Mouse (Mus musculus) embryonic fibroblast, embryonic 13.5 days (primary cell): ENCODE measurements at regions not wholly inside any gene's neighbourhood (a gene's known extent, or its start where the extent isn't known, plus 50 kb on each side); places are given as distances from the start of the nearest gene placed in this dataset.

Experiments used
- H3K27ac ChIP-seq: 2 replicates; pipeline ENCODE4 v1.5.1; 2012; ENCODE audit warnings: low read length, control low read depth, inconsistent platforms; ENCODE audit not compliant: insufficient read depth
- H3K4me1 ChIP-seq: 2 replicates; pipeline ENCODE4 v1.6.1; 2011; ENCODE audit warnings: low read length; ENCODE audit not compliant: control insufficient read depth, insufficient read depth
- H3K4me3 ChIP-seq: 2 replicates; pipeline ENCODE4 v1.5.1; 2011; ENCODE audit warnings: mild to moderate bottlenecking, control low read depth, low read length; ENCODE audit not compliant: insufficient read depth
- CTCF ChIP-seq: IDR thresholded peaks from 2 replicates; pipeline ENCODE4 v1.5.1; 2011; ENCODE audit warnings: mild to moderate bottlenecking, control low read depth, low read length, moderate library complexity, borderline replicate concordance; ENCODE audit not compliant: insufficient read depth
- POLR2A ChIP-seq: IDR thresholded peaks from 2 replicates; pipeline ENCODE4 v1.6.1; 2011; ENCODE audit warnings: low read depth, mild to moderate bottlenecking, control low read depth, low read length, moderate library complexity

- Histone ChIP-seq H3K4me3 (no peak overlapping the region), H3K27ac (no peak overlapping the region), H3K4me1 (no peaks in the 10 kb centered on the region)
- TF ChIP-seq CTCF (no peak), POLR2A (no peak)
Observed at GRCm38 (mm10) chr4:124332416-124332815, 278.2 kb downstream of the 3100002H09Rik start.

GRCm38 (mm10) chr4:124329107-124329771 lies 281.4 kb downstream of the 3100002H09Rik start:
- H3K4me3 ChIP-seq, result no peak overlapping the region
- TF ChIP-seq POLR2A (no peak), CTCF (no peak)
- no peak overlapping the region for H3K27ac ChIP-seq
- H3K4me1 ChIP-seq, result no peaks in the 10 kb centered on the region

- TF ChIP-seq CTCF, result no peak
- no peak for TF ChIP-seq POLR2A
- H3K4me3 ChIP-seq, result no peak overlapping the region
- H3K27ac ChIP-seq, result no peak overlapping the region
- no peaks in the 10 kb centered on the region for H3K4me1 ChIP-seq
Observed at GRCm38 (mm10) chr4:124326301-124326700, 284.3 kb downstream of the 3100002H09Rik start.

GRCm38 (mm10) chr4:124323589-124323988 lies 287.0 kb downstream of the 3100002H09Rik start:
- Histone ChIP-seq H3K4me3 (no peak overlapping the region), H3K4me1 (no peaks in the 10 kb centered on the region), H3K27ac (no peak overlapping the region)
- TF ChIP-seq CTCF (no peak), POLR2A (no peak)

DNA sequence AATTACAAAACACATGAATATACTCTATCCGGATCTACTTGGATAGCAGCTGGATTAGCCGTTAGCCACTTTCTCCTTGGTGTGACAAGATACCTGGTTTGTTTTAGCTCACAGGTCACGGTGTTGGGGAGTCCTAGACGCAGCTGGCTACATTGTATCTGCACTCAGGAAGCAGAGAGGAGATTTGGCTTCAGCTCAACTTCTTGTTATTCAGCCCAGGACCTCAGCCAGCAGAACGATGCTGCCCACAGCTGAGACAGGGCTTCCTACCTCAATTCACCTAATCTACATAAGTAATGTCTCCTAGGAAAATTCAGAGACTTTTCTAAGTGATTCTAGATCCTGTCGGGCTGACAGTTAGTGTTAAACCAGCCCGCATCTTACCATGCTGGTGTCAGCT lies 289.4 kb downstream of the 3100002H09Rik start:
- Histone ChIP-seq H3K27ac (no peak overlapping the region), H3K4me3 (no peak overlapping the region), H3K4me1 (no peaks in the 10 kb centered on the region)
- no peak for TF ChIP-seq POLR2A
- TF ChIP-seq CTCF, result no peak

GRCm38 (mm10) chr4:124317042-124317441 lies 293.6 kb downstream of the 3100002H09Rik start:
- TF ChIP-seq POLR2A (no peak), CTCF (no peak)
- no peak overlapping the region for H3K4me3 ChIP-seq
- H3K27ac ChIP-seq, result no peak overlapping the region
- H3K4me1 ChIP-seq, result no peaks in the 10 kb centered on the region

GRCm38 (mm10) chr4:124311657-124312056 lies 298.9 kb downstream of the 3100002H09Rik start:
- TF ChIP-seq POLR2A, result no peak
- TF ChIP-seq CTCF, result no peak
- H3K4me1 ChIP-seq, result no peaks in the 10 kb centered on the region

GRCm38 (mm10) chr4:124310594-124310993 lies 300.0 kb downstream of the 3100002H09Rik start:
- no peak for TF ChIP-seq POLR2A
- no peak for TF ChIP-seq CTCF
- Histone ChIP-seq H3K4me3 (no peak overlapping the region), H3K4me1 (no peaks in the 10 kb centered on the region), H3K27ac (no peak overlapping the region)

More at GRCm38 (mm10) chr4:124311657-124312056, 298.9 kb downstream of the 3100002H09Rik start:
- Histone ChIP-seq H3K27ac (no peak overlapping the region), H3K4me3 (no peak overlapping the region)

DNA sequence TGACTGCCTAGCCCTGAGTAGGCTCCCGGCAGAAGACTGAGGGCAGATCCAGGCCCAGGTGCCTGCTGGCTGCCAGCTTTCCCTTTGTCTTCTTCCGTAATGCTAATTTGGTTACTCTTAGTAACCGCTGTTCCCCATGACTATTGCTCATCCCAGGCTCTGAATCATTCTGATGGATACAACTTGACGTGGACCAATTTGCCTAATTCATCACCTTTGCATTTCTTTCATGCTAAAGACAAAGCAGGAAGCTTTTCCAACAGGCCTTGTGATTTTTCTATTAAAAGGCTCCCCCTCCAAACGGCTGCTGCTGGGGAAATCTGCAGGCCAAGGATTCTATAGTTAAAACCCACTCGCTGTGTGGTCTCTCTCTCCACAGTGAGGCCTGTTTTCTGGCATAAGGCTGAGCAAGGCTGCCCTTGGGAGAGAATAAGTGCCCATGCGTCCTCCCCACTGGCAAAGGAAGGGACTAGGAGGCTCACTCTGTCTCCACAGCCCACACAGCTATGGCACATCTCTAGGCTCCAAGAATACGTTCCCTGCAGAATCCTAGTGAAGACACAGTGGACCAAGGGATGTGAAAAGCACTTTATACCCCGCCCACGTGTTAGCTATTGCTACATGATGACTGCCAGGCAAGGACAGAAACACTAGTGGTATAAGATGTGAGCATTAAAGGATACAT lies 304.6 kb downstream of the 3100002H09Rik start:
- H3K4me1 ChIP-seq, result 0 out of 2 replicates have a peak, but pooled peaks cover 2% of the 10 kb centered on the region
- no peak overlapping the region for H3K4me3 ChIP-seq
- no peak overlapping the region for H3K27ac ChIP-seq
- TF ChIP-seq POLR2A (no peak), CTCF (no peak)

- Histone ChIP-seq H3K4me1 (0 out of 2 replicates have a peak, but pooled peaks cover 2% of the 10 kb centered on the region), H3K4me3 (no peak overlapping the region), H3K27ac (no peak overlapping the region)
- TF ChIP-seq CTCF, result no peak
- TF ChIP-seq POLR2A, result no peak
Observed at GRCm38 (mm10) chr4:124302950-124303349, 307.7 kb downstream of the 3100002H09Rik start.
